Mouse (Mus musculus): ENCODE results near the gene Rps13.

Gene Rps13

GRCm38 (mm10) chr7:116292377-116292776, 41.6 kb downstream of the Rps13 start:
- DNase-seq (ENCODE audit: low read depth, low spot score): no peak

- DNase-seq (ENCODE audit: low read depth, low spot score): no peak
These were observed 43.4 kb downstream of the Rps13 start for GRCm38 (mm10) chr7:116290559-116290958.

GRCm38 (mm10) chr7:116288996-116289395, 45.0 kb downstream of the Rps13 start:
- DNase-seq (ENCODE audit: low read depth, low spot score): no peak

- no peak for DNase-seq (ENCODE audit: low read depth, low spot score)
These were observed 46.0 kb downstream of the Rps13 start for GRCm38 (mm10) chr7:116287959-116288358.

- no peak for DNase-seq (ENCODE audit: low read depth, low spot score)
These were observed 47.2 kb downstream of the Rps13 start for GRCm38 (mm10) chr7:116286611-116287355.

GRCm38 (mm10) chr7:116286173-116286572, 47.8 kb downstream of the Rps13 start:
- no peak for DNase-seq (ENCODE audit: low read depth, low spot score)

GRCm38 (mm10) chr7:116285216-116285615, 48.8 kb downstream of the Rps13 start:
- DNase-seq (ENCODE audit: low read depth, low spot score): no peak

GRCm38 (mm10) chr7:116282755-116283154, 51.2 kb downstream of the Rps13 start:
- no peak for DNase-seq (ENCODE audit: low read depth, low spot score)

Measured in CD4-positive helper T cell, adult 2 months (primary cell).